Mouse (Mus musculus) lung, embryonic 14.5 days (tissue): ENCODE measurements around the gene Gm17482. TPM values are rescaled to one million over a fixed set of nuclear protein-coding genes. Genes with fewer than 3 reads are reported as not detected.

Experiments
- ATAC-seq: fragments of 200-750 bp; cut with Nextera tagmentation; 2 replicates; pipeline ENCODE4 v1.8.0; 2017; ENCODE audit warnings: mild to moderate bottlenecking, moderate TSS enrichment, moderate library complexity; ENCODE audit not compliant: insufficient read depth
- DNase-seq: peaks from one replicate; pipeline ENCODE4 v3.0.0-alpha.2; 2015
- H3K27ac ChIP-seq: fragments of 300-500 bp; sonication (generic); 2 replicates; pipeline ENCODE4 v1.5.1; 2014; ENCODE audit warnings: low read depth, mild to moderate bottlenecking, moderate library complexity
- H3K27me3 ChIP-seq: fragments of 300-500 bp; sonication (generic); 2 replicates; pipeline ENCODE4 v1.6.1; 2014; ENCODE audit warnings: low read length, control low read depth; ENCODE audit not compliant: insufficient read depth
- H3K36me3 ChIP-seq: fragments of 300-500 bp; sonication (generic); 2 replicates; pipeline ENCODE4 v1.6.1; 2014; ENCODE audit warnings: control low read depth; ENCODE audit not compliant: insufficient read depth
- H3K4me1 ChIP-seq: fragments of 300-500 bp; sonication (generic); 2 replicates; pipeline ENCODE4 v1.6.1; 2014; ENCODE audit warnings: antibody characterized with exemption, control low read depth; ENCODE audit not compliant: insufficient read depth
- H3K4me2 ChIP-seq: fragments of 300-500 bp; sonication (generic); 2 replicates; pipeline ENCODE4 v1.6.1; 2014; ENCODE audit warnings: mild to moderate bottlenecking
- H3K4me3 ChIP-seq: fragments of 300-500 bp; sonication (generic); 2 replicates; pipeline ENCODE4 v1.5.1; 2014; ENCODE audit warnings: low read depth, low read length
- H3K9ac ChIP-seq: fragments of 300-500 bp; sonication (generic); 2 replicates; pipeline ENCODE4 v1.6.1; 2014
- H3K9me3 ChIP-seq: fragments of 300-500 bp; sonication (generic); 2 replicates; pipeline ENCODE4 v1.6.1; 2016; ENCODE audit warnings: low read depth, low read length, control low read depth
- CTCF ChIP-seq: IDR thresholded peaks from 2 replicates; pipeline ENCODE4 v1.5.1; 2016; ENCODE audit warnings: antibody characterized with exemption, low read depth
- WGBS: fragments of 180-500 bp; shearing (Covaris S2); extraction: QIAGEN DNeasy Blood & Tissue Kit; methylation state at CpG from one replicate; pipeline ENCODE4 v1.1.7; 2014; 5-methylcytosine and 5-hydroxymethylcytosine counted together
- polyA plus RNA-seq: library from polyadenylated mRNA; unstranded; fragments of >200 nt; fragmentation: Nextera tagmentation; extraction: Ambion mirVana; gene quantifications from 2 replicates; pipeline ENCODE4 v1.2.1, GENCODE M21; 2014

Gm17482 gene
- not detected in 2 replicates for polyA plus RNA-seq

DNA sequence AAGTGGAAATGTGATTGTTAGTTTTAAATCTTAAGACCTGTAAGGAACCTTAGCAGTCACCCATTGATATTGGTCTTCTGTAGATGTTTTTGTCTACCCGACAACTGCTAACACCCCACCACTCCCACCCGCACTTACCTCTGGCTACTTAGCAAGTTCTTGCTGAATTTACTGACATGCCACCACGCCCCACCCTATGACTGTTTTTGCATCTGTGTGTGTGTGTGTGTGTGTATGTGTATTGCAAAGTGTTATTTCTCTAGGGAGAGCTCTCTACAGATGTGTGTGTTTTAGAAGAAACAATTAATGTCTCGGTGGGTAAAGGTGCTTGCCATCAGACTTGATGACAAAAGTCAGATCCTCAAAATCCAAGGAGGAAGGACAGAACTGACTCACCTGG is at the start of gene Gm17482:
Gene Gm17482 (plus strand): TSS at position 301 of the 400 bp plus-strand sequence.
- DNase-seq (no peak), ATAC-seq (no peak)
- no peak within 1 kb of the TSS for H3K9ac ChIP-seq
- H3K36me3 ChIP-seq = no peaks in the 10 kb centered on the region
- 71% methylated on average over 4 of the region's 4 CpGs for WGBS
- H3K27ac ChIP-seq = no peak within 1 kb of the TSS
- no peaks in the 10 kb centered on the region for H3K9me3 ChIP-seq
- no peak within 1 kb of the TSS for H3K4me3 ChIP-seq
- no peak for TF ChIP-seq CTCF
- H3K4me2 ChIP-seq = no peak within 1 kb of the TSS
- no peaks in the 10 kb centered on the region for H3K4me1 ChIP-seq
- H3K27me3 ChIP-seq = no peaks in the 10 kb centered on the region

DNA sequence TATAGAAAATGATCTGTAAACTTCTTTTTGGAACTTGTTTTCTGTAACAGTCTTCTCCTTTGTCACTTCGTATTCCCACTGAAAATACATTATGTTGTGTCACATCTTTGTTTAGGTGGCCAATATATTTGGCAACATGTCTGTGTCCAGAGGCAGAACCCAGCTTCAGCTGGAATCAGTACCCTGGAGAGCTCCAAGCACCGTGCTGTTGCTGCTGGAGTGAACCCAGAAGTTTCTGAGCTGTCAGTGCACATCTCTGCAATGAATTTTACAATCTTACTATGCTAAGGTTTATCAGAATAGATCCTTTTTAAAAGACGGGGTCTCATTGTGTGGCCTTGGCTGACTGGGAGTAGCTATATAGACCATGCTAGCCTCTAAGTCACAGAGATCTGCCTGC is 48.3 kb upstream of the Gm17482 start:
- Histone ChIP-seq H3K4me1 (no peaks in the 10 kb centered on the region), H3K9ac (no peak overlapping the region), H3K4me2 (no peak overlapping the region), H3K9me3 (no peaks in the 10 kb centered on the region), H3K27ac (no peak overlapping the region), H3K4me3 (no peak overlapping the region), H3K36me3 (no peaks in the 10 kb centered on the region), H3K27me3 (no peaks in the 10 kb centered on the region)
- 24% methylated on average over 3 of the region's 3 CpGs for WGBS
- no peak for TF ChIP-seq CTCF
- ATAC-seq (no peak), DNase-seq (peak; percentile 92)

DNA sequence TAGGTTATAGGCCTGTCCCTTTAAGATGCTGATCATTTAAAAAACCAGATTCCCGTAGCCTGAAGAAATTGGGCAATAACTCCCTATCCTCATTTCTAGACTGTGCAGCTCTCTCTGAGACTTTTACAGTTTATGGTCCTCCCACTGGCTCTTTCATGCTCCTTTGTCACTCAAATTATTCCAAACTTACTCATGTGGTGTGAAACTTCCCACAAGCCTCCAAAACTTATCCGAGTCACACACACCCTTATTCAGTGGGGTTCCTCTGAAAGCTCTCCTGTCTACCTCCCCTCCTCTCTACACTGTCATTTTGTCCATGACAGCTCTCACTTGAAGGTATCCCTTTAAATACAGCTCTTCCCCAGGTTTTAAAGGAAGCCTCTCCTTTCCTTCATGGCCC is 46.0 kb upstream of the Gm17482 start:
- no peaks in the 10 kb centered on the region for H3K9me3 ChIP-seq
- H3K4me1 ChIP-seq = no peaks in the 10 kb centered on the region
- ATAC-seq (no peak), DNase-seq (no peak)
- no peaks in the 10 kb centered on the region for H3K27me3 ChIP-seq
- no peaks in the 10 kb centered on the region for H3K36me3 ChIP-seq
- no peak overlapping the region for H3K9ac ChIP-seq
- 74% methylated on average over 2 of the region's 2 CpGs for WGBS
- TF ChIP-seq CTCF = no peak
- H3K4me3 ChIP-seq = no peak overlapping the region
- no peak overlapping the region for H3K4me2 ChIP-seq
- H3K27ac ChIP-seq = no peak overlapping the region

DNA sequence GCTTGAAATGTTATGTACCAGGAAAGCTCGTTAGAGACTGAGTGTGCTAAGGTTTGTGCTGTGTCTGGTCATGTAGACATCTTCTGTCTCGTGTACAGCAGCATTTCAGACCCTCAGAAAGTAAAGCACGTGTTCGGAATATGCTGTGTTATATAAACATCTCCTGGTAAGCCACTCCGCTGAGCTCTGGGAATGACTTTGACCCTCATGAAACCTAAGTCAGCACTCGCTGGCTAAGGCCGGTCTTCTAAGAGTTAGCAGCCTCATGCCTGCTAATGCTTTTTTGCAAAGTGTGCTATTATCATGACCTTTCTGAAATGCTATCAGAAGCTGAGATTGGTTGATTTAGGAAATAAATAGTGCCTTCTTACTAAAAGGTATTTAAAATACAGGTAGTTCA is 36.0 kb upstream of the Gm17482 start:
- ATAC-seq (no peak), DNase-seq (no peak)
- no peak overlapping the region for H3K27ac ChIP-seq
- H3K9ac ChIP-seq = no peak overlapping the region
- H3K4me1 ChIP-seq = no peaks in the 10 kb centered on the region
- H3K27me3 ChIP-seq = no peaks in the 10 kb centered on the region
- no peaks in the 10 kb centered on the region for H3K9me3 ChIP-seq
- no peak overlapping the region for H3K4me3 ChIP-seq
- H3K4me2 ChIP-seq = no peak overlapping the region
- 44% methylated on average over 7 of the region's 7 CpGs for WGBS
- H3K36me3 ChIP-seq = no peaks in the 10 kb centered on the region
- TF ChIP-seq CTCF = no peak

DNA sequence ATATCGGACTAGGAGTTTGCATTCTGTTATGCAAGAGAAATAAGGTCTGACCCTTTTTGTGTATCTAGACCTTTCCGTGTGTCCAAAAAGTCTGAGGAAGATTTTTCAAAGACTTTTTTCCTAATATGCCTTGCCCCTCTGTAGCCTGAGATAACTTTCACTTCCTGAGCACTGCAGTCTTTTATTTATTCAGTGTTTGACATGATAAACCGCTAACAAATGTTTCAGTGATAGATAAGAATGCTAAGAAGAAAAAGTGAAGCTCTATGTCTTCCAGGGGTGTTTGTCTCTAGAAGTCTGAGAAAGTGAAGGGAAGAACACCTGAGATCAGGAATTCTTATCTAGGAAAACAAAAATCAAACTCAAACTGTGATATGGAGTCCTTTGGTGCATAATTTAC is 26.4 kb upstream of the Gm17482 start:
- TF ChIP-seq CTCF = no peak
- no peaks in the 10 kb centered on the region for H3K9me3 ChIP-seq
- WGBS = 44% methylated on average over 3 of the region's 3 CpGs
- DNase-seq (no peak), ATAC-seq (no peak)
- H3K27me3 ChIP-seq = no peaks in the 10 kb centered on the region
- H3K4me2 ChIP-seq = no peak overlapping the region
- no peak overlapping the region for H3K9ac ChIP-seq
- H3K4me3 ChIP-seq = no peak overlapping the region
- no peak overlapping the region for H3K27ac ChIP-seq
- no peaks in the 10 kb centered on the region for H3K4me1 ChIP-seq
- no peaks in the 10 kb centered on the region for H3K36me3 ChIP-seq

DNA sequence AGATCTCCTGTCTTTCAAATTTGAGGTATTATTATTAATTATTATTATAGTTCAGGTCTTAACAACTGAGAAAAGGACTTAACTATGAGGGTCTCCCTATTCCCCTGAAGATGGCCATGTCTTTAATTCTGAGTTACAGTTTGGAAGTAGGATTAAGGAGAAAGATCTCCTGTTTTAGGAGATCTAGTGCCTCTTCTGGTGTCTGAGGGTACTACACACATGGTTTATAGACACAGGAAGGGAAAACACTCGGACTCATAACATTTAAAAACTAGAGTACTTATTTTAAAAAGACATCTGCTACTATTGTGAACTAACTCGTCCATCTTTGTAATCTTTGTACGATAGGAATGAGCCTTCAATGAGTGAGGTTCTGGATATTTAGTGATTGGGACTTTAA is 24.1 kb upstream of the Gm17482 start:
- H3K4me3 ChIP-seq = no peak overlapping the region
- no peak overlapping the region for H3K9ac ChIP-seq
- no peaks in the 10 kb centered on the region for H3K9me3 ChIP-seq
- 0 out of 2 replicates have a peak, but pooled peaks have one; percentile 28 for TF ChIP-seq CTCF
- ATAC-seq (no peak), DNase-seq (peak; percentile 31)
- 60% methylated on average over 3 of the region's 3 CpGs for WGBS
- no peak overlapping the region for H3K27ac ChIP-seq
- H3K36me3 ChIP-seq = no peaks in the 10 kb centered on the region
- H3K27me3 ChIP-seq = no peaks in the 10 kb centered on the region
- no peak overlapping the region for H3K4me2 ChIP-seq
- H3K4me1 ChIP-seq = no peaks in the 10 kb centered on the region

DNA sequence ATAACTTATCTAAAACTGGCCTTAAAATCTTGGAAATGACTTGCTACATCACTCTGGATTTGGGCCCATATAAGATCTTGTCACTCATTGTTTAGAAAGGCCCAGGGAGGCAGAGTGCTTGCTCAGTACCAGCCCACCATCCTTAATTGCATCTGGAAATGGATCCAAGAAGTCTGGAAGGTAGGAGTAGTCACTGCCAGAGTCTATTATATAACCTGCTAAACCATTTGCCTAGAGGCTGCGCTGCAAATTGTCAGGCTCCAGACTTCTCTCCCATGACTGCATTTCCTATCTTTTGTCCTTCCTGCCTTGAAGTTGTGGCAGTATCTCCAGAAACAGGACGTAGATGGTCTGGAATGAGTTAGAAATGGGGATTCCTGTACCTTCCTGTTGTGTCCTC is 17.0 kb upstream of the Gm17482 start:
- 44% methylated on average over 2 of the region's 2 CpGs for WGBS
- H3K4me3 ChIP-seq = no peak overlapping the region
- H3K4me1 ChIP-seq = no peaks in the 10 kb centered on the region
- H3K36me3 ChIP-seq = no peaks in the 10 kb centered on the region
- H3K27me3 ChIP-seq = no peaks in the 10 kb centered on the region
- H3K4me2 ChIP-seq = no peak overlapping the region
- DNase-seq = no peak
- H3K27ac ChIP-seq = no peak overlapping the region
- no peaks in the 10 kb centered on the region for H3K9me3 ChIP-seq
- TF ChIP-seq CTCF = no peak
- ATAC-seq = no peak
- H3K9ac ChIP-seq = no peak overlapping the region

DNA sequence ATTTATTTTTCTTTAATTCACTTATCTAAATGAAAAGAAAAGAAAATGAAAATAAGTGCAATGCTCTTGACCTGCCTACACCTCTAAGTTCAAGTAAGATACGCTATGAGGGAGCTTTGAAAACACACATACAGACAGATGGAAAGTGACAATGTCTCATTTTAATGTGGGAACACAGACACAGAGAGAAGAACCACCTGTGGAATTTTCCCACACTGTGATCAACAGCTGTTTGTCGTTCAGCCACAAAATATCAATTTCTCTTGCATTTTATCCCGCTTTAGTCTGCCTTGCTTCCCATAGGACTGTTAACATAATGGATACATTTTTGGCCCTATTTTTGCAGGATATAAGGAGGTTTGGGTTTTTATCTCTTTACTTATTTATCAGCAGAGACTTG is 16.3 kb upstream of the Gm17482 start:
- peak; percentile 52; the same call in 1 of the 2 replicates for ATAC-seq
- DNase-seq = peak; percentile 74

More for the DNA sequence above, 16.3 kb upstream of the Gm17482 start:
- Histone ChIP-seq H3K9me3 (no peaks in the 10 kb centered on the region), H3K36me3 (no peaks in the 10 kb centered on the region), H3K4me1 (no peaks in the 10 kb centered on the region), H3K9ac (no peak overlapping the region), H3K27ac (no peak overlapping the region), H3K27me3 (no peaks in the 10 kb centered on the region), H3K4me2 (no peak overlapping the region), H3K4me3 (no peak overlapping the region)
- TF ChIP-seq CTCF = no peak
- WGBS = 44% methylated on average over 3 of the region's 3 CpGs
